Mouse (Mus musculus) small intestine, adult 2 months (tissue): ENCODE results near the gene Mark3.

ENCODE experiments used
- CTCF ChIP-seq: fragments of 200-500 bp; IDR thresholded peaks from 2 replicates; pipeline ENCODE4 v1.5.1; 2012; ENCODE audit warnings: low read depth, mild to moderate bottlenecking, control low read depth, inconsistent platforms, low read length, moderate library complexity, mixed read lengths; ENCODE audit not compliant: insufficient replicate concordance, insufficient read length; ENCODE audit errors: extremely low read depth
- POLR2A ChIP-seq: fragments of 200-500 bp; IDR thresholded peaks from 2 replicates; pipeline ENCODE4 v1.6.1; 2012; ENCODE audit warnings: low read depth, mild to moderate bottlenecking, control low read depth, inconsistent platforms, low read length, moderate library complexity

DNA sequence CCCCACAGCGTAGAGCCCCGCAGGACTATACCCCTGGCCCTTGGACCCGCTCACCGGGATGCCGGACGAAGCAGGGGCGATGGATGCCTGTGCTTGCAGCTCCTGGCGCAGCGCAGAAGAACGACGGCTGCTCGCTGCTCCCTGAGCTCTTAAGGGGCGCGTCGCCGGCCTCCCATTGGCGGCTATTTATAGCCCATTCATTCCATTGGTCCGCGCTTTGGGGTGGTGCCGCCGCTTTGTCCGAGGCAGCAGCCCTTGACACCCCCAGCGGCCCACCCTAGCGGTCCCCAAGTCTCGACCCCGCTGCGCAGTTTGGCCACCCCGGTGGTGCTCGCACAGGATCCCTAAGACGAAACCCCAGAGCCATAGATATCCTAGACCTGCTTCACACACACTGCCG lies 97.9 kb downstream of the Mark3 start, which contains the start of gene Ckb:
- TF ChIP-seq CTCF, result no peak
- peak; percentile 93 for TF ChIP-seq POLR2A
